Mouse (Mus musculus): Measurements from ENCODE around the gene Bdh1. TPM values are rescaled to one million over a fixed set of nuclear protein-coding genes. Genes with fewer than 3 reads are reported as not detected.

Bdh1 gene
- 132 and 150 TPM in 2 replicates for polyA plus RNA-seq (2015; fragmentation: Nextera tagmentation; extraction: Ambion mirVana)

GRCm38 (mm10) chr16:31422000-31422399, at the start of gene Bdh1:
Gene Bdh1, plus strand, starts transcription at chr16:31422280.

Other genes with a start within 250 kb of the Bdh1 start
- gene Acap2, start 221.0 kb upstream of the Bdh1 start, polyA plus RNA-seq (2015; fragmentation: Nextera tagmentation; extraction: Ambion mirVana) = 12.7 and 13.9 TPM in 2 replicates
- gene Ppp1r2, start 147.0 kb upstream of the Bdh1 start, polyA plus RNA-seq (2015; fragmentation: Nextera tagmentation; extraction: Ambion mirVana) = 97.1 and 111 TPM in 2 replicates
- gene Apod, start 107.5 kb upstream of the Bdh1 start, polyA plus RNA-seq (2015; fragmentation: Nextera tagmentation; extraction: Ambion mirVana) = 280 and 392 TPM in 2 replicates
- gene Dlg1, start 241.2 kb downstream of the Bdh1 start, polyA plus RNA-seq (2015; fragmentation: Nextera tagmentation; extraction: Ambion mirVana) = 13.4 and 13.9 TPM in 2 replicates